Mouse (Mus musculus): ENCODE data around the gene Naa25. TPM values are rescaled to one million over a fixed set of nuclear protein-coding genes. Genes with fewer than 3 reads are reported as not detected.

Gene Naa25
- polyA plus RNA-seq, 1 experiment from 2014 or later: 33.6 TPM

DNA sequence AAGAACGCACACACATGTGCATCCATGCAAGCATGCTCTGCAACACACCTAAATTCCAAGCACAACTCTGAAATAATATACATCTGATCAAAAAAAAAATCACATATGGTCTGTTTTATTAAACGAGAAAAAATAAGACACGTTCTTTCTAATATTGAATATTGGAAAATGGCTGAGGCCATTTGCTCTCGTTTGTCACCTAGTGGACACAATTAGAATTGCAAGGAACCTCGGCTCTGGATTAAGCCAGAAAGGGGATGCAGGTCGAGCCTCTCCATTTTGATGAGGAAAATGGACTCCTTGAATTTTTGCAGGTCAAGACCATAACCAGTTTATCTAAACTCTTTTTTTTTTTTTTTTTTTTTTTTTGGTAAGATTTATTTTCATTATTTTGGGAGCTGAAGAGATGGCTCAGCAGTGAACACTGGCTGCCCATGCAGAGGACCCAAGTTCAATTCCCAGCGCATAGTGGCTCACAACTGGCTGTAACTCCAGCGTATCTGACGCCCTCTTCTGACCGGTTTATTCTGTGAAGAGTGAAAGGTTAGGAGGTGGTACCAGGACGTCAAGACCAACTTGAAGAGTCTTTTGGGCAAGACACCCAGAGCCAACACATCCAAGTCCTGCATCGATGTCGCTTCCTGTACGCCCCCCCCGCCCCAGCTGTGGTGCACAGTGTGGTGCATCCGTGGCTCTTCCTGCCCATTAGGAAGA lies 4.9 kb upstream of the Naa25 start:
- no peak for DNase-seq (ENCODE audit: low spot score)

DNA sequence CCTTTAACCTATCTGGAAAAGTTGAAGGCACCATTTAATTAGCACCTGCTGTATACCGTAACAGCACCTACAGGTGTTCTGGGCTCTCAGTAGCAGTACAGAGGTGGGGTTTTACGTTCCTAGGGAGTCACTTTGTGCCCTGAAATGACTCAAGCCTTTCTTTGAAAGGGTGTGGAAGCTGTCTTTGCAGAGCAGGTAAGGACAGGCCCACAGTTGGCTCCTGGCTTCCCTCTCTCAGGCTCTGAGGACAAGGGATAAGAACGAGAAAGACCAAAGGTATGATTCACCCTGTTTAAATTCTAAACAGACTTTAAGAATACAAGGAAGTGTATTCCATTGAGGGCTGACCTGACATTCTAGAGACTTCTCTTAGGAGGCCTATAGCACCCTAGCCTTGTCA lies 4.3 kb upstream of the Naa25 start:
- DNase-seq (ENCODE audit: low spot score): no peak

DNA sequence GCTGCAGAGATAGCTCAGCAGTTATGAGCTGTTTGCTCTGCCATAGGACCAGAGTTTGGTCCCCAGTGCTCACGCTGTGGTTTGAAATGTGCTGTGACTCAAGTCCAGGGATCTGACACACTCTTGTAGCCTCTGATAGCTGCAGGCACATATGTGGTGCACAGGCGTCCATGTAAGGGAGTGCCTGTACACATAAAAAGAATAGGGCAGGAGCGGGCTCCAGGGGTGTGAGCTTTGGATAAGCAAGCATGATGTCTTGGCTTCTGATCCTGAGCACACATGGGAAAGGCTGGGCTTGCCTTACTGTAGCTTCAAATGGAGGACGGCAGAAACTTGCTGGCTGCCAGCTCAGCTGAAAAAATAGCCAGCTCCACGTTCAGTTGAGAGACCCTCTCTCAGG lies 2.1 kb upstream of the Naa25 start:
- DNase-seq (ENCODE audit: low spot score): no peak

DNA sequence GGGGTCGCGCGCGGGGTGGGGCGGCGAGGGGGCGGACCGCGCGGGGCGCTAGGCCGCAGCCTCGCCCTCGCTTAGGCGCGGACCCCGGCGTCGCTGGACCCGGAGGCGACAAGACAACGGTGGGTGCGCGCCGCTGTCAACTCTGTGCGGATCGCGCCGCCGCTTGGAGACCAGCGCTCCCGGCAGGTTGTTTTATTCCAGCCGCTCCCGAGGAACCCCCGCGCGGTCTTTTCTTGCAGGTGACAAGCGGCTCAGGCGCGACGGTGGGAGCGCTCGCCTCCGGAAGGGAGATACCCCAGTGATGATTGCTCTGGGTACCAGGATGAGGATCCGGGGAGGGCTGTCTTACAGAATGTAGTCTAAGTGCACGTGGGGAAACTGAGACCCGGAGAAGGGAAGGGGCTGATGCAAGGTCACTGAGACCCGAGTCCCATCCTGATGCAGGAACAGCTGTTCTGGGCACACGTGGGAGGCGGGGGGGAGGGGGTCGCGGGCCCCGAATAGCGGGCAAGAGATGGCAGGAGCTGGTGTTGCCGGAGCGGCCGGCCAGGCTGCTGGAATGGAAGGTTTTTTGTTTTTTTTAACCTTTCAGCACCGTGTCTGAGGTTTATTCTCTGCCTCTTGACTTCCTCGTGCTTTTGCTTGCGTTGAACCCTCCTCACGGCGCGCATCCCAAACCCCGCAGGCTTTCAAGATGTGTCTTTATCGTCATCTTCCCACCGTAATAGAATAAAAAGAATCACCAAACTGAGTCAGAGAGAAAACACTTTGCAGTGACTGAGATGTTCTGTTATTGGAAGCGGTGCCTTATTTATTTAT lies 619 bp downstream of the Naa25 start:
- no peak for DNase-seq (ENCODE audit: low spot score)

DNA sequence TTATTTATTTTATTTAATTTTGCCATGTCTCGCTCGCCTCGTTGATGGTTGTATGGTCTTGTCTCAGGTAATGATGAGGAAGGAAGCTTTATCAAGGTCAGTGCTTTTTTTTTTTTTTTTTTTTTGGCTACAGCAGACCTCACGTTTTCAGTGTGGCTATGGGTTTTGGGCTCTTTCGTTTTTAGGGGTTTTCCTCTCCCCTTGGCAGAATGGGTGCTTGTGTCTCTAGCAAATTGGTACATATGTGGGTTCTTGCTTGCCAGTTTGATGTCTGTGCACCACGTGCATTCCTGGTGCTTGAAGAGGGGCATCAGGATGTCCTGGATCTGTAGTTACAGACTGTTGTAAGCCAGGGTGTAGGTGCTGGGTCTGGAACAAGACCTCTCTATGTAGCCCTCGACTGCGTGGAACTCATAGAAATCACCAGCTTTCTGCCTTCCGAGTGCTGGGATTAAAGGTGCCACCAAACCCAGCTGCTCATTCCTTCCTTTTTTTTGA lies 1.3 kb downstream of the Naa25 start:
- no peak for DNase-seq (ENCODE audit: low spot score)

DNA sequence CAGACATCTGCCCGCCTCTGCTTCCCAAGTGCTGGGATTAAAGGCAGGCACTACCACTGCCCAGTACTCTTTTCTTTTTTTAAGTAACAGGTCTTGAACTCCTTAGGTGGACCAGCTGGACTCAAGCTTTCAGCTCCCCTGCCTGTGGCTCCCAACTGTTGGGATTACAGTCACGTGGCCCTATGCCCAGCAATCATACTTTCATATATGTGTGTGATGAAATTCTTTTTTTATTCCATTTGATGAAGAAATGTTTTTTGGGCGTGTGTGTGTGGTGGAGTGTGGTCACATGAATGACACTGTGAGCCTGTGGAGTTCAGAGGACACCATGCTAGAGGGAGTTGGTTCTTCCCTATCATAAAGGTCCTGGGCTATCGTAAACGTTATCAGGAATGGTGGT lies 1.8 kb downstream of the Naa25 start:
- DNase-seq (ENCODE audit: low spot score): no peak

- DNase-seq (ENCODE audit: low spot score): no peak
Observed at GRCm38 (mm10) chr5:121400064-121400463, 2.3 kb downstream of the Naa25 start.

DNA sequence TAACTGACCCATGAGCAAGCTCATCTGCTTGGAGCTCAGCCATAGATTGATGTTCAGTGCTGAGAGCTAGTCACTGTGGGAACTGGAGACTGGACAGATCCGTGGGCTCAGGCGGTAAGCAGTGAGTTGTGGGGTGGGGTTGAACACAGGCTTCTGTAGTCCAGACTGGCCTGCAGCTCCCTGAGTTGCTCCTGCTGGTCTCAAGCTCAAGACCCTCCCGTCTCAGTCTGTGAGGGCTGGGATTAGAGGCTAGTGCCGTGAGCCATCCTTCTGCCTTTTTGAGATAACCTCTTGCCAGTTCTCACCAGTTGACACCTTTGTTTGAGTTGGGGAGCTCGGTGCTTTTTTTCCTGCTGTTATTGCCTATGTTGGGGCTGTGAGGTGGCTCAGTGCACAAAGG lies 3.1 kb downstream of the Naa25 start:
- DNase-seq (ENCODE audit: low spot score): no peak

GRCm38 (mm10) chr5:121407856-121408255 lies 10.1 kb downstream of the Naa25 start:
- DNase-seq (ENCODE audit: low spot score): no peak

DNA sequence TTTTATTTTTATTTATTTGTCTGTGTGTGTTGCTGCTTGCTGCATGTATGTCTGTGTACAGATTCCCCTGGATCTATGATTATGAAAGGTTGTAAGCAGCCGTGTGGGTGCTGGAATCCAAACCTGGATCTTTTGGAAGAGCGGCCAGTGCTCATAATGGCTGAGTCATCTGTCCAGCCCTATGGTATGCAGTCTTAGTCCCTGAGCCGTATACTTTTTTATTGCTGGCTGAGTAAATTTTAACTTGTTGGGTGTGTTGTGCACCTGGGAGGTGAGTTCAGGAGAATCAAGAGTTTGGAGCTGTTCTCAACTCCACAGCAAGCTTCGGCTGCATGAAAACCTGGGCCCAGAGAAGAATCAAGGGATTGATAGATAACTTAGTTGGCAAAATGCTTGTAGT lies 13.2 kb downstream of the Naa25 start:
- DNase-seq (ENCODE audit: low spot score): no peak

- no peak for DNase-seq (ENCODE audit: low spot score)
Observed at GRCm38 (mm10) chr5:121420721-121421120, 23.0 kb downstream of the Naa25 start.

DNA sequence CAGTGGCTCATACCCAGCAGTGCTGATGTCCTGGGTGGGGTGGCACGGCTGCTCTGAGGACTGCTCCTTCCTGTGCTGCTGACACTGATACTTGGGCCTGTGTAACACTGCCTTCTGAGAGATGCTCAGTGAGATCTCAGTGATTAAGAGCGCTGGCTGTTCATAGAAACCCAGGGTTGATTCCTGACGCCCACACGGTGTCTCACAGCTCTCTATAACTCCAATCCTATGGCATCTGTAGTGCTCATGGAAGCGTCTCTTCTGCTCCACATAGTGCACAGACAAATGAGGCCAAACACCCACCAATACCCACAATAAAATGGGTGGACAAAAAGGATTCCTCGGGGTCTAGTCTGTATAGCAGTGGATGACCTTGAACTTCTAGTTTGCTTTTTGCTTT lies 25.1 kb downstream of the Naa25 start:
- DNase-seq (ENCODE audit: low spot score): no peak

- DNase-seq (ENCODE audit: low spot score): no peak
Observed at GRCm38 (mm10) chr5:121423297-121423696, 25.6 kb downstream of the Naa25 start.

- no peak for DNase-seq (ENCODE audit: low spot score)
Observed at GRCm38 (mm10) chr5:121428954-121429353, 31.2 kb downstream of the Naa25 start.

GRCm38 (mm10) chr5:121438131-121438530 lies 40.4 kb downstream of the Naa25 start:
- no peak for DNase-seq (ENCODE audit: low spot score)

GRCm38 (mm10) chr5:121438756-121439155 lies 41.0 kb downstream of the Naa25 start:
- DNase-seq (ENCODE audit: low spot score): no peak

DNA sequence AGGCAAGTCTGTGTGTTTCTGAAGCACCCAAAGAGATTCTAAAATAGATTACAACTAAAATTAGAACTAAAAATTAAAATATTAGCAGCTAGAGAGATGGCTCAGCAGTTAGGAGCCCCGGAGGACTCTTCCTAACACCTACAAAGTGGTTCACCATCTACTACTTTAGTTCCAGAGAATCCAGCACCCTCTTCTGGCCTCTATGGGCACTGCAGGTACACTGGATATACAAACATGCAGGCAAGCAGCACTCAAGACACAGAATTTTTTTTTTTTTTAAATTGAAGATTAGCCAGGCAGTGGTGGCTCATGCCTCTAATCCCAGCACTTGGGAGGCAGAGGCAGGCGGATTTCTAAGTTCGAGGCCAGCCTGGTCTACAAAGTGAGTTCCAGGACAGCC lies 45.8 kb downstream of the Naa25 start:
- DNase-seq (ENCODE audit: low spot score): peak; percentile 63

- DNase-seq (ENCODE audit: low spot score): no peak
Observed at GRCm38 (mm10) chr5:121444870-121445269, 47.1 kb downstream of the Naa25 start.

GRCm38 (mm10) chr5:121448450-121448849 lies 50.7 kb downstream of the Naa25 start:
- peak; percentile 16 for DNase-seq (ENCODE audit: low spot score)

DNA sequence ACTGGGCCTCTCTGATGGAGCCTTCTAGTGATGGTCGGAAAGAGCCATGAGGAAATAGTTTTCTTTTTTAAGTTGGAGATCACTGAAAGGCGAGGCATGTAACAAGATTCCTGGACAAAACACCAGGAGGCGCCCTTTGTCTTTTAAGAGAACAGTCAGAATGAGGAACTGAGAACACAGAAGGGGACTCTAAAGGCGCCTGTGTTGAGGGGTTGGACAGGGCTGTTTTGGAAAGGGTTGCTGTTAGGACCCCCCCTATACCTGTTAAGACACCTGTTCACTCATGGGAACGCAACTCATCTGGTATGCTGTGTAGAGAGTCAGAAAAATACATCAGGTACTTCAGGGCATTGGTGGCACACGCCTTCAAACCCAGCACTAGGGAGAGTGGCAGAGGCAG lies 52.2 kb downstream of the Naa25 start:
- peak; percentile 67 for DNase-seq (ENCODE audit: low spot score)

GRCm38 (mm10) chr5:121450476-121450875 lies 52.7 kb downstream of the Naa25 start:
- DNase-seq (ENCODE audit: low spot score): no peak

DNA sequence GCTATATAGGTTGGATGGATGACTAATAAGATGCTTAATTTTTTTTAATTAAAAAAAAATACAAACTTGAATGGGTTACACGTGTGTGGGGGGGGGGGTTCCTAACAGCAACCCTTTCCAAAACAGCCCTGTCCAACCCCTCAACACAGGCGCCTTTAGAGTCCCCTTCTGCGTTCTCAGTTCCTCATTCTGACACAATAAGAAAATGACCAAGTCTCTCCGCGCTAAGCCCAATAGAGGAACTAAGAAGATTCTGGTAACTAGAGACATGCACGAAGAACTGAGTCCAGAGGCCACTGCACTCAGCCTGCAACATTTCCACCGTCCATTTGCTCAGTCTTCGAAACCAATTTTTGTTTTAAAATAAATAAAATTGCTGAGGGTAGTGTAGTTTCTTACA lies 53.5 kb downstream of the Naa25 start:
- peak; percentile 9 for DNase-seq (ENCODE audit: low spot score)

DNA sequence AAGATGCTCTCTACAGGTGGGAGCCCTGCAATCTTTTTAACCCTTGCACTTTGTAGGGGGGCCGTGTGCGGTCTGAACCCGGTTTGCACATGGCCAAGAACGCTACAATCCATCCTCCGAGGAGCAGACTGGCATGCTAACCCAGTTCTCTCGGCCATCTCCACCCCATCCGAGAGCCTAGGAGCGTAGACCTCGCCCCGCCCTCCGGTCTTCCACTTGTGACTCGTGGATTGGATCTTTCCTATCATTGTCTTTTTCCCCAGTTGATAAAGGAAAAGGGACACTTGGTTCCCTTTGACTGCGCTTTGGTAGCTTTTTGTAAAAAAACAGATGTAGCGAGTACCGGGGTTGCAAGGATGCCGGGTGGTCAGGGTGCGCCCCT lies 53.9 kb downstream of the Naa25 start, which contains the start of gene Tmem116:
Tmem116 (plus strand) TSS at position 250 of the 382 bp plus-strand sequence.
- DNase-seq (ENCODE audit: low spot score): peak; percentile 35

Data from thymus, postnatal 0 days (tissue).